11 mouse cellular contexts compared by ENCODE assay signal in the genomic region with DNA sequence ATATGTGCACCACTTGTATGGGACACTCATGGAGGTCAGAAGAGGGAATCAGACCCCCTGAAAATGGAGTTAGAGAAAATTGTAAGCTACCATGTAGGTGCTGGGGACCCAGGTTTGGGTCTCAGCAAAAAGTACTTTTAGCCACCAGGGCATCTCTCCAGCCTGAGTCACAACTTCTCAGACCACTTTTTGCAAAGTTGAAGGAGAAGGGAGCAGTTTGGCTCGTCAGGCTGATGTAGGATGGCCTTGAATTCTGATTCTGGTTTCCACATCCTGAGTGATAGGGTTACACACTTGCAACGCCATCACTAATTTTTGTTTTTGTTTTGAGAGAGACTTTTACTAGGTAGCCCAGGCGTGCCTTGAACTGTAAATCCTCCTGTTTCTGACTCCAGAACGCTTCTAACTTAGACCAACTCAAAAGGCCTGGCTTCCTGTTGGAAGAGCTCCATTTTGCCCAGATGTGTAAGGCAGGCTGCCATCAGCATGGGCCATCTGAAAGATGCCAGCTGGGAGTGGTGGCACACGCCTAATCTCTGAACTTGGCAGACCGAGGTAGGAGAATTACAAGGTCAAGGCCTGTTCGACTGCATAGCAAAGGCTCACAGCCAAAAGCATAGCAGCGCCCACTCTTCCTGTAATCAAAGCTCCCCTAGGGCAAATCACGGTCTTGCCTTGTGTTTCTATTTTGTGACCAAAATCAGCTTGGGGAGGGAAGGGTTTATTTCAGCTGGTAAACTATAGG. TPM values are rescaled to one million over a fixed set of nuclear protein-coding genes. Genes with fewer than 3 reads are reported as not detected.
DNase-seq lines count a peak whose midpoint lies in the region; ATAC-seq and TF ChIP-seq lines count a peak whose summit lies in the region.
"Had no signal": no experiment of that assay in that cellular context is flagged by ENCODE, and none has a peak within 500 bp of the region (broad histone marks: within the 10 kb centered on the region; RNA-seq: fewer than 3 reads in every experiment).

No protein-coding gene starts in this region.

- DNase-seq in hindbrain, postnatal 0 days (ENCODE audit: low spot score): peak; percentile 23
- peak; percentile 75 for DNase-seq in adipocyte (ENCODE audit: low spot score)
- peak; percentile 58 to 71 for DNase-seq in heart, adult 9 months (ENCODE audit: low spot score in 2 of 2)
- peak; percentile 51 for DNase-seq in lung, postnatal 25 days (ENCODE audit: low spot score)
- no peak for DNase-seq in thymus, postnatal 0 days (ENCODE audit: low spot score)
- no peak for DNase-seq in right cerebral cortex, postnatal 36 days (ENCODE audit: low spot score in 2 of 2)

- no peaks in the 10 kb centered on the region for H3K27me3 ChIP-seq in hindbrain, postnatal 0 days (ENCODE audit: insufficient read depth, low read length)
- no peaks in the 10 kb centered on the region for H3K27me3 ChIP-seq in hindbrain, embryonic 12.5 days
- H3K27me3 ChIP-seq: embryonic facial prominence, embryonic 15.5 days; hindbrain, embryonic 13.5 days; limb, embryonic 13.5 days had no signal

- H3K27ac ChIP-seq in hindbrain, postnatal 0 days: no peak overlapping the region
- H3K27ac ChIP-seq in hindbrain, embryonic 12.5 days: no peak overlapping the region
- H3K27ac ChIP-seq: embryonic facial prominence, embryonic 15.5 days; hindbrain, embryonic 13.5 days; limb, embryonic 13.5 days had no signal

- no peak overlapping the region for H3K4me2 ChIP-seq in hindbrain, postnatal 0 days (ENCODE audit: low read depth, low read length)
- no peak overlapping the region for H3K4me2 ChIP-seq in hindbrain, embryonic 12.5 days (replicated peaks)
- H3K4me2 ChIP-seq: embryonic facial prominence, embryonic 15.5 days; hindbrain, embryonic 13.5 days; limb, embryonic 13.5 days had no signal

- H3K36me3 ChIP-seq in hindbrain, postnatal 0 days (ENCODE audit: insufficient read depth, low read length): no peaks in the 10 kb centered on the region
- H3K36me3 ChIP-seq in hindbrain, embryonic 12.5 days: no peaks in the 10 kb centered on the region
- H3K36me3 ChIP-seq: embryonic facial prominence, embryonic 15.5 days; hindbrain, embryonic 13.5 days; limb, embryonic 13.5 days had no signal

- no peak overlapping the region for H3K4me3 ChIP-seq in hindbrain, postnatal 0 days (ENCODE audit: low read length)
- H3K4me3 ChIP-seq in hindbrain, embryonic 12.5 days: no peak overlapping the region
- H3K4me3 ChIP-seq: embryonic facial prominence, embryonic 15.5 days; hindbrain, embryonic 13.5 days; limb, embryonic 13.5 days had no signal

- WGBS in hindbrain, postnatal 0 days: 61% methylated on average over 9 of the region's 9 CpGs
- 82% methylated on average over 9 of the region's 9 CpGs for WGBS in hindbrain, embryonic 12.5 days

- no peak for ATAC-seq in hindbrain, postnatal 0 days
- no peak for ATAC-seq in hindbrain, embryonic 12.5 days (ENCODE audit: low FRiP score)
- no peak for ATAC-seq in activated CD4-positive, CD25-positive, alpha-beta regulatory T cell, adult 4 months

- H3K9ac ChIP-seq in hindbrain, postnatal 0 days (replicated peaks; ENCODE audit: low read length): no peak overlapping the region
- H3K9ac ChIP-seq in hindbrain, embryonic 12.5 days: no peak overlapping the region
- H3K9ac ChIP-seq: embryonic facial prominence, embryonic 15.5 days; hindbrain, embryonic 13.5 days; limb, embryonic 13.5 days had no signal

- H3K4me1 ChIP-seq in hindbrain, postnatal 0 days (ENCODE audit: insufficient read depth, low read length): no peaks in the 10 kb centered on the region
- no peaks in the 10 kb centered on the region for H3K4me1 ChIP-seq in hindbrain, embryonic 12.5 days
- H3K4me1 ChIP-seq: embryonic facial prominence, embryonic 15.5 days; hindbrain, embryonic 13.5 days; limb, embryonic 13.5 days had no signal

- no peak for TF ChIP-seq CTCF in hindbrain, postnatal 0 days (IDR thresholded peaks at IDR 0.05; ENCODE audit: low read depth)

- H3K9me3 ChIP-seq in hindbrain, postnatal 0 days (ENCODE audit: low read length): no peaks in the 10 kb centered on the region
- H3K9me3 ChIP-seq in hindbrain, embryonic 12.5 days (replicated peaks): no peaks in the 10 kb centered on the region
- H3K9me3 ChIP-seq: embryonic facial prominence, embryonic 15.5 days; hindbrain, embryonic 13.5 days; limb, embryonic 13.5 days had no signal

RNA-seq across cellular contexts. Expression of a gene that starts 9.2 kb away (rescaled TPM):
- 1.7 and 5.3 TPM in 2 replicates for total RNA-seq in hindbrain, postnatal 0 days (2014; rRNA removed)
- polyA plus RNA-seq in hindbrain, postnatal 0 days (2015; fragmentation: Nextera tagmentation; extraction: Ambion mirVana): 2.9 and 3.8 TPM in 2 replicates
- polyA plus RNA-seq in hindbrain, embryonic 12.5 days (2016; fragmentation: Nextera tagmentation; extraction: Ambion mirVana): 4.9 and 6.2 TPM in 2 replicates
- polyA plus RNA-seq in thymus, postnatal 0 days (2015; fragmentation: Nextera tagmentation; extraction: Ambion mirVana): 2.3 and 3.3 TPM in 2 replicates
- polyA plus RNA-seq in activated CD4-positive, CD25-positive, alpha-beta regulatory T cell, adult 4 months (2017; shearing (Covaris generic)): 1 to 10 TPM in 1 of 2 experiments, under 1 TPM in 1; 0.79 to 2.3 TPM

RNA-seq across cellular contexts. Expression of a gene that starts 12.1 kb away (rescaled TPM):
- 79.6 and 93.3 TPM in 2 replicates for total RNA-seq in hindbrain, postnatal 0 days (2014; rRNA removed)
- 107 and 114 TPM in 2 replicates for polyA plus RNA-seq in hindbrain, postnatal 0 days (2015; fragmentation: Nextera tagmentation; extraction: Ambion mirVana)
- 46.6 and 48.7 TPM in 2 replicates for polyA plus RNA-seq in hindbrain, embryonic 12.5 days (2016; fragmentation: Nextera tagmentation; extraction: Ambion mirVana)
- polyA plus RNA-seq in thymus, postnatal 0 days (2015; fragmentation: Nextera tagmentation; extraction: Ambion mirVana): 33.9 and 38.5 TPM in 2 replicates
- 10 to 100 TPM; 34.6 to 38.3 TPM for polyA plus RNA-seq in activated CD4-positive, CD25-positive, alpha-beta regulatory T cell, adult 4 months (2017; shearing (Covaris generic))

RNA-seq across cellular contexts. Expression of a gene that starts 37.1 kb away (rescaled TPM):
- total RNA-seq in hindbrain, postnatal 0 days (2014; rRNA removed): 40.9 and 50.2 TPM in 2 replicates
- polyA plus RNA-seq in hindbrain, postnatal 0 days (2015; fragmentation: Nextera tagmentation; extraction: Ambion mirVana): 46.2 and 46.6 TPM in 2 replicates
- polyA plus RNA-seq in hindbrain, embryonic 12.5 days (2016; fragmentation: Nextera tagmentation; extraction: Ambion mirVana): 85.2 and 88.1 TPM in 2 replicates
- 125 and 133 TPM in 2 replicates for polyA plus RNA-seq in thymus, postnatal 0 days (2015; fragmentation: Nextera tagmentation; extraction: Ambion mirVana)
- polyA plus RNA-seq in activated CD4-positive, CD25-positive, alpha-beta regulatory T cell, adult 4 months (2017; shearing (Covaris generic)): 10 to 100 TPM; 57.7 to 59.6 TPM

RNA-seq across cellular contexts. Expression of a gene that starts 37.6 kb away (rescaled TPM):
- 246 and 254 TPM in 2 replicates for total RNA-seq in hindbrain, postnatal 0 days (2014; rRNA removed)
- 95.3 and 97.2 TPM in 2 replicates for polyA plus RNA-seq in hindbrain, postnatal 0 days (2015; fragmentation: Nextera tagmentation; extraction: Ambion mirVana)
- polyA plus RNA-seq in hindbrain, embryonic 12.5 days (2016; fragmentation: Nextera tagmentation; extraction: Ambion mirVana): 159 and 162 TPM in 2 replicates
- polyA plus RNA-seq in thymus, postnatal 0 days (2015; fragmentation: Nextera tagmentation; extraction: Ambion mirVana): 132 and 172 TPM in 2 replicates
- 100 to 1,000 TPM; 119 to 186 TPM for polyA plus RNA-seq in activated CD4-positive, CD25-positive, alpha-beta regulatory T cell, adult 4 months (2017; shearing (Covaris generic))

Comparison
In these comparisons a context has a peak if more than half of its experiments do, and no peak if none do; other contexts are left out.
1. DNase-seq: peak in hindbrain, postnatal 0 days (single experiment), adipocyte (single experiment), heart, adult 9 months (2 of 2) and lung, postnatal 25 days (single experiment); none in thymus, postnatal 0 days (single experiment) and right cerebral cortex, postnatal 36 days (0 of 2).